Mouse (Mus musculus) bone marrow, adult 2 months (tissue): ENCODE data around the gene Ap1s2.

Source experiments
- CTCF ChIP-seq: fragments of 200-500 bp; IDR thresholded peaks from 2 replicates; pipeline ENCODE4 v1.5.1; 2011; ENCODE audit warnings: low read length, control low read depth; ENCODE audit not compliant: control insufficient read depth, insufficient read depth
- POLR2A ChIP-seq: fragments of 200-500 bp; IDR thresholded peaks from 2 replicates; pipeline ENCODE4 v1.6.1; 2011; ENCODE audit warnings: low read depth, mild to moderate bottlenecking, control low read depth, low read length, borderline replicate concordance; ENCODE audit not compliant: control insufficient read depth

DNA sequence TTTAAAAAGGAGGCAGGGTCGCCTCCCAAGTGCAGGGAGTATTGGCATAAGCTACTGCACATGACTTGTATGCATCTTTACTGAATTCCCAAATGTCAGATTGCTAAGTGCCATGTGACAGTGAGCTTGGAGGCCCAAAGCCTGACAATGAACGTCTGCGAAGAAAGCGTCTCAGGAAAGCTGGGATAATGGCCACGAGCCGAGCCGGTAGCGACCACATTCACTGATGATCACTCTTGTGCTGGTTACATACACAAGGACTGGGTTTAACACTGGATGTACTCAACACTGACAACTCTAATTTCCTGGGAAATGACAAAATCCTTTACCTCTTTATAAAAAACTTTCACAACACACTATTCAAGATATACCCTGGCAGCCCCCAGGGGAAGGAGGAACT, 25.9 kb downstream of the Ap1s2 start:
- TF ChIP-seq POLR2A (no peak), CTCF (no peak)
